Mouse (Mus musculus) ES-Bruce4 (cell line): Measurements from ENCODE around the gene Chchd3.

Source experiments
- CTCF ChIP-seq: IDR thresholded peaks from one replicate; pipeline ENCODE4 v1.8.1; 2011; ENCODE audit warnings: low read depth, low read length
- EP300 ChIP-seq: IDR thresholded peaks from 2 replicates; pipeline ENCODE4 v1.6.1; 2011; ENCODE audit warnings: low read depth, low read length; ENCODE audit not compliant: insufficient read depth
- POLR2A ChIP-seq: IDR thresholded peaks from one replicate; pipeline ENCODE4 v1.8.1; 2011; ENCODE audit warnings: low read length; ENCODE audit not compliant: insufficient read depth

- TF ChIP-seq CTCF = no peak
- no peak for TF ChIP-seq POLR2A
- no peak for TF ChIP-seq EP300
Observed at GRCm38 (mm10) chr6:33032543-33032942, 27.5 kb downstream of the Chchd3 start.
